Mouse (Mus musculus) embryonic facial prominence, embryonic 12.5 days (tissue): ENCODE measurements around the gene Plxnb1. TPM values are rescaled to one million over a fixed set of nuclear protein-coding genes. Genes with fewer than 3 reads are reported as not detected.

Experiments used
- ATAC-seq: fragments of 200-750 bp; cut with Nextera tagmentation; 2 replicates; pipeline ENCODE4 v1.8.0; 2017; ENCODE audit not compliant: insufficient number of reproducible peaks, insufficient read depth, low FRiP score, low TSS enrichment
- H3K27ac ChIP-seq: fragments of 300-500 bp; sonication (generic); 2 replicates; pipeline ENCODE4 v1.5.1; 2016; ENCODE audit warnings: mild to moderate bottlenecking
- H3K27me3 ChIP-seq: fragments of 300-500 bp; sonication (generic); 2 replicates; pipeline ENCODE4 v1.6.1; 2016; ENCODE audit warnings: mild to moderate bottlenecking, moderate library complexity
- H3K36me3 ChIP-seq: fragments of 300-500 bp; sonication (generic); 2 replicates; pipeline ENCODE4 v1.6.1; 2016; ENCODE audit warnings: mild to moderate bottlenecking
- H3K4me1 ChIP-seq: fragments of 300-500 bp; sonication (generic); 2 replicates; pipeline ENCODE4 v1.6.1; 2016
- H3K4me2 ChIP-seq: fragments of 300-500 bp; sonication (generic); replicated peaks from 2 replicates; pipeline ENCODE4 v1.6.1; 2016; ENCODE audit warnings: mild to moderate bottlenecking, moderate library complexity
- H3K4me3 ChIP-seq: fragments of 300-500 bp; sonication (generic); 2 replicates; pipeline ENCODE4 v1.5.1; 2016; ENCODE audit warnings: mild to moderate bottlenecking
- H3K9ac ChIP-seq: fragments of 300-500 bp; sonication (generic); 2 replicates; pipeline ENCODE4 v1.6.1; 2016; ENCODE audit warnings: mild to moderate bottlenecking, moderate library complexity
- H3K9me3 ChIP-seq: fragments of 300-500 bp; sonication (generic); 2 replicates; pipeline ENCODE4 v1.6.1; 2016; ENCODE audit warnings: mild to moderate bottlenecking, moderate library complexity
- WGBS: fragments of 180-500 bp; shearing (Covaris S2); methylation state at CpG from one replicate; pipeline ENCODE4 v1.1.7; 2016; 5-methylcytosine and 5-hydroxymethylcytosine counted together
- polyA plus RNA-seq: library from polyadenylated mRNA; unstranded; fragments of >200 nt; fragmentation: Nextera tagmentation; extraction: Ambion mirVana; gene quantifications from 2 replicates; pipeline ENCODE4 v1.2.1, GENCODE M21; 2016

Plxnb1 gene
- polyA plus RNA-seq, 1 experiment from 2014 or later, result 18.3 TPM

- Histone ChIP-seq H3K4me3 (peak within 1 kb of the TSS; percentile 87), H3K4me1 (peaks cover 8% of the 10 kb centered on the region), H3K36me3 (peaks cover 32% of the 10 kb centered on the region), H3K9me3 (no peaks in the 10 kb centered on the region), H3K27me3 (no peaks in the 10 kb centered on the region), H3K27ac (peak within 1 kb of the TSS; percentile 77), H3K9ac (peak within 1 kb of the TSS; percentile 88), H3K4me2 (peak within 1 kb of the TSS; percentile 91)
- under 1% methylated on average over 57 of the region's 57 CpGs for WGBS
- peak; percentile 98 for ATAC-seq
These were observed 21.3 kb upstream of the Plxnb1 start, which contains the start of gene Atrip for GRCm38 (mm10) chr9:109073661-109074573. Gene Atrip (minus strand): TSS chr9:109074124.

- Histone ChIP-seq H3K9me3 (no peaks in the 10 kb centered on the region), H3K27ac (no peak overlapping the region), H3K9ac (no peak overlapping the region), H3K36me3 (peaks cover 26% of the 10 kb centered on the region), H3K4me3 (no peak overlapping the region), H3K27me3 (no peaks in the 10 kb centered on the region), H3K4me2 (peak overlapping the region; percentile 70; the same call in 1 of the 2 replicates), H3K4me1 (peaks cover 11% of the 10 kb centered on the region)
- 95% methylated on average over 3 of the region's 3 CpGs for WGBS
- ATAC-seq, result no peak
These were observed 14.7 kb upstream of the Plxnb1 start for GRCm38 (mm10) chr9:109080516-109080915.

GRCm38 (mm10) chr9:109081749-109082123, 13.5 kb upstream of the Plxnb1 start:
- Histone ChIP-seq H3K4me3 (peak overlapping the region; percentile 80), H3K9ac (peak overlapping the region; percentile 73), H3K4me2 (peak overlapping the region; percentile 70), H3K27me3 (no peaks in the 10 kb centered on the region), H3K36me3 (peaks cover 26% of the 10 kb centered on the region), H3K4me1 (peaks cover 11% of the 10 kb centered on the region), H3K27ac (peak overlapping the region; percentile 77), H3K9me3 (no peaks in the 10 kb centered on the region)
- 8% methylated on average over 11 of the region's 11 CpGs for WGBS
- no peak for ATAC-seq

GRCm38 (mm10) chr9:109082124-109082800, 12.9 kb upstream of the Plxnb1 start, which contains the start of the genes Ccdc51 and Tma7:
Gene Ccdc51 (plus strand): TSS chr9:109082493.
Gene Tma7 (minus strand): TSS chr9:109082587.
- H3K9me3 ChIP-seq, result no peaks in the 10 kb centered on the region
- ATAC-seq, result peak; percentile 93
- H3K4me3 ChIP-seq, result peak within 1 kb of the TSS; percentile 80
- H3K27me3 ChIP-seq, result no peaks in the 10 kb centered on the region
- WGBS, result under 1% methylated on average over 37 of the region's 37 CpGs
- H3K27ac ChIP-seq, result peak within 1 kb of the TSS; percentile 77
- peaks cover 11% of the 10 kb centered on the region for H3K4me1 ChIP-seq
- H3K9ac ChIP-seq, result peak within 1 kb of the TSS; percentile 73
- H3K4me2 ChIP-seq, result peak within 1 kb of the TSS; percentile 70
- H3K36me3 ChIP-seq, result peaks cover 26% of the 10 kb centered on the region

- no peak overlapping the region for H3K4me3 ChIP-seq
- no peaks in the 10 kb centered on the region for H3K27me3 ChIP-seq
- no peak for ATAC-seq
- no peak overlapping the region for H3K9ac ChIP-seq
- WGBS, result 9% methylated on average over 2 of the region's 2 CpGs
- no peak overlapping the region for H3K27ac ChIP-seq
- H3K36me3 ChIP-seq, result peaks cover 13% of the 10 kb centered on the region
- H3K9me3 ChIP-seq, result no peaks in the 10 kb centered on the region
- H3K4me2 ChIP-seq, result no peak overlapping the region
- H3K4me1 ChIP-seq, result peaks cover 15% of the 10 kb centered on the region
These were observed 10.3 kb upstream of the Plxnb1 start for GRCm38 (mm10) chr9:109084922-109085321.

- WGBS, result 7% methylated on average over 5 of the region's 5 CpGs
- H3K27ac ChIP-seq, result no peak overlapping the region
- ATAC-seq, result no peak
- no peaks in the 10 kb centered on the region for H3K9me3 ChIP-seq
- H3K36me3 ChIP-seq, result peaks cover 22% of the 10 kb centered on the region
- H3K4me3 ChIP-seq, result no peak overlapping the region
- peaks cover 8% of the 10 kb centered on the region for H3K4me1 ChIP-seq
- no peak overlapping the region for H3K4me2 ChIP-seq
- no peaks in the 10 kb centered on the region for H3K27me3 ChIP-seq
- H3K9ac ChIP-seq, result peak overlapping the region; percentile 31
These were observed 7.2 kb upstream of the Plxnb1 start for GRCm38 (mm10) chr9:109087987-109088386.

- WGBS, result 66% methylated on average over 15 of the region's 15 CpGs
- no peak overlapping the region for H3K9ac ChIP-seq
These were observed 4.7 kb upstream of the Plxnb1 start for GRCm38 (mm10) chr9:109090446-109090845.

GRCm38 (mm10) chr9:109091802-109092201, 3.4 kb upstream of the Plxnb1 start:
- no peak for ATAC-seq
- Histone ChIP-seq H3K27ac (no peak overlapping the region), H3K4me2 (no peak overlapping the region), H3K9me3 (no peaks in the 10 kb centered on the region), H3K4me1 (peaks cover 23% of the 10 kb centered on the region), H3K9ac (no peak overlapping the region), H3K4me3 (no peak overlapping the region), H3K36me3 (peaks cover 22% of the 10 kb centered on the region), H3K27me3 (no peaks in the 10 kb centered on the region)
- WGBS, result 87% methylated on average over 8 of the region's 8 CpGs

More at GRCm38 (mm10) chr9:109090446-109090845, 4.7 kb upstream of the Plxnb1 start:
- Histone ChIP-seq H3K4me1 (peaks cover 20% of the 10 kb centered on the region), H3K27me3 (no peaks in the 10 kb centered on the region), H3K9me3 (no peaks in the 10 kb centered on the region), H3K36me3 (peaks cover 22% of the 10 kb centered on the region), H3K27ac (0 out of 2 replicates have a peak overlapping the region, but pooled peaks have one; percentile 12), H3K4me2 (no peak overlapping the region), H3K4me3 (no peak overlapping the region)
- ATAC-seq, result no peak

GRCm38 (mm10) chr9:109092799-109093198, 2.4 kb upstream of the Plxnb1 start:
- H3K36me3 ChIP-seq, result peaks cover 22% of the 10 kb centered on the region
- H3K9ac ChIP-seq, result no peak overlapping the region
- no peak overlapping the region for H3K27ac ChIP-seq
- 28% methylated on average over 6 of the region's 6 CpGs for WGBS
- peaks cover 33% of the 10 kb centered on the region for H3K4me1 ChIP-seq
- no peak overlapping the region for H3K4me2 ChIP-seq
- no peaks in the 10 kb centered on the region for H3K9me3 ChIP-seq
- no peak overlapping the region for H3K4me3 ChIP-seq
- H3K27me3 ChIP-seq, result no peaks in the 10 kb centered on the region
- no peak for ATAC-seq

GRCm38 (mm10) chr9:109093786-109094552, 1.2 kb upstream of the Plxnb1 start:
- WGBS, result 13% methylated on average over 11 of the region's 11 CpGs
- H3K4me1 ChIP-seq, result peaks cover 40% of the 10 kb centered on the region
- peak overlapping the region; percentile 95 for H3K9ac ChIP-seq

GRCm38 (mm10) chr9:109094553-109095136, 544 bp upstream of the Plxnb1 start:
- peaks cover 44% of the 10 kb centered on the region for H3K4me1 ChIP-seq
- H3K4me2 ChIP-seq, result peak overlapping the region; percentile 76
- under 1% methylated on average over 20 of the region's 21 CpGs for WGBS

More at GRCm38 (mm10) chr9:109093786-109094552, 1.2 kb upstream of the Plxnb1 start:
- H3K27me3 ChIP-seq, result no peaks in the 10 kb centered on the region
- H3K27ac ChIP-seq, result peak overlapping the region; percentile 100
- H3K4me3 ChIP-seq, result peak overlapping the region; percentile 74
- peak overlapping the region; percentile 76 for H3K4me2 ChIP-seq
- peak; percentile 1; the same call in 1 of the 2 replicates for ATAC-seq
- peaks cover 22% of the 10 kb centered on the region for H3K36me3 ChIP-seq
- no peaks in the 10 kb centered on the region for H3K9me3 ChIP-seq

More at GRCm38 (mm10) chr9:109094553-109095136, 544 bp upstream of the Plxnb1 start:
- H3K9me3 ChIP-seq, result no peaks in the 10 kb centered on the region
- H3K27ac ChIP-seq, result peak overlapping the region; percentile 100
- H3K36me3 ChIP-seq, result peaks cover 26% of the 10 kb centered on the region
- H3K4me3 ChIP-seq, result peak overlapping the region; percentile 74
- peak overlapping the region; percentile 95 for H3K9ac ChIP-seq
- peak; percentile 19 for ATAC-seq
- H3K27me3 ChIP-seq, result no peaks in the 10 kb centered on the region
